Mouse (Mus musculus) adipocyte (in vitro differentiated cells): ENCODE measurements around the gene Ddx31.

Experiments
- DNase-seq: peaks from one replicate; pipeline ENCODE4 v3.0.0-alpha.2; 2016; ENCODE audit warnings: low spot score

Gene Ddx31

GRCm38 (mm10) chr2:28912039-28912700 lies 72.0 kb downstream of the Ddx31 start:
- DNase-seq, result no peak

- DNase-seq, result no peak
Measured at GRCm38 (mm10) chr2:28912961-28913360, 72.8 kb downstream of the Ddx31 start.

DNA sequence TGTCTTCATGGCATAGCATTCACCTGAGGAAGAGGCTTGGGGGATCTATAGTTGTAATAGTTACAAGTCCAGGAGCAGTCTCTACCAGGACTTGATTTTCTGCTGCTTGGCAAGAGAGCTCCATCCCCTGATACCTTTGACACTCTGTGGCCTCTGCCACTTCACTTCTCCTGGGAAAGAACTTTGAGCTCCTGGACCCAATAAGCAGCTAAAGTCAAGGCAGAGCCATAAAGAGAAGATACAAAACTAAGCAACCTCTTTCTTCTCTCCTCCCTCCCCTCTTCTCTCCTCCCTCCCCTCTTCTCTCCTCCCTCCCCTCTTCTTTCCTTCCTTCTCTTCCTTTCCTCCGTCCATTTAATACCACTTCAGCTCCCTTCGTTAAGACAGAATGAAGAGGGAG lies 73.9 kb downstream of the Ddx31 start:
- DNase-seq, result no peak

DNA sequence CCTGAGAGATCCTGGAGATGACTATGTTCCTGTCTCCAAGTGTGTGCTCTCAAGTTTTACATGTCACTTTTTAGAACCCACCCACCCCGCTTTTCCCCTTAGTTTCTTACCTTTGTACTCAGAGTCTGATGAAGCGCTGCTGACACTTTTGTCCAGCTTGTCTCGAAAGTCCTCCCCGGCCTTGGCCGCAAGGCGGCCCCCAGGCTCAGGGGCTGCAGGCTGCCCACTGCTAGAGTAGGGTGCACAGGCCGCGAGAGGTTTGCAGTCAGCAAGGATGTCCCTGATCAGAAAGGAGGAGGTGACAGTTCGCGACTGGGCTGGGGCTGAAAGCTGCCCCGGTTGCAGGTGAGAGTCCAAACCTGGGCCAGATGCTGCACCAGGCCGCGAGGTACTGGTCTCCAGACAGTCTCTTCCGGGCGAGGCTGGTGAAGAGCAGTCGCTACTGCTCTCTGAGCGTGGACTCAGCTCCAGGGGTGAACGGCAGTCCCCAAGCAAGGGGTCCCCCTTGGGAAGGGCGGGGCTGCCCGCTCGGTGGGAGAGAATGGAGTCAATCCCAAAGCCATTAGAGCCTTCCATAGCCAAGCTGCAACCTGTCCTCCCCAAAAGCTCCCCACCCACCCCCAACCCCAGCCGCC lies 75.0 kb downstream of the Ddx31 start:
- no peak for DNase-seq

- no peak for DNase-seq
Measured at GRCm38 (mm10) chr2:28915768-28916512, 75.7 kb downstream of the Ddx31 start.

GRCm38 (mm10) chr2:28916513-28916865 lies 76.3 kb downstream of the Ddx31 start, which contains the start of gene Barhl1:
Gene Barhl1, minus strand, starts transcription at chr2:28916668.
- no peak for DNase-seq

DNA sequence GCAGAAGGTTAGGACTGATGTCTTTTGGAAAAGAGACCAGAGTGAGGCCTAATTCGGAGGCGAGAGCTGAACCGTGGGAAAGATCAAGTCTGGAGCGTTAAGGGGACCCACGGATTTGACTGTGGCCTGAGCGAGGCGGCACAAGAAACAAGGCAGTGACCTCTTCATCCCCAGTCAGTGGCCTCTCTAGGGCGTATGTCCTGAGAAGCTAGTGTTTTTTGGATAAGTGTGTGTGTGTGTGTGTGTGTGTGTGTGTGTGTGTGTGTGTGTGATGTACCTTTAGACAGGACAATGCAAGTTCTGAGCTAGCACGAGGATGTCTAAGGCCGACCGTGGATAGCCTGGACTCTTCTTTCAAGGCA lies 76.9 kb downstream of the Ddx31 start:
- no peak for DNase-seq

- no peak for DNase-seq
Measured at GRCm38 (mm10) chr2:28917518-28918361, 77.5 kb downstream of the Ddx31 start.

DNA sequence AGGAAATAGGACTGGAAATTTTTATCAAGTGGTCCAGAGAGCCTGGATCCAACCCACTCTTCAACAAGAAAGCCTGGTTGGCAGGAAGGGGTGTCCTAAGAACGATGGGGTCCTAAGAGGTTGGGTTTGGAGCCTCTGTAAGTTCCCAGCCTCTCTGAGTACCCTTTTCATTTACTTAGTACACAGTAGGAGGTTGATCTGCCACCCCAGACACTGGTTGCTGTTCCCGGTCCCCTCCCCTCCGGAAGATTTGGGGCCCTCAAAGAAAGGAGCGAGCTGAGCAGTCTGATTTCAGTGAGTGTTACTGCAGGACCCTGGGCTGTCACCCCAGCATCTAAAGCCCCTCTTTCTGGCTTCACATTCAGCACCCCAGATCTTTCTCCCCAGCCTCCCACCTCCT lies 78.8 kb downstream of the Ddx31 start:
- no peak for DNase-seq

GRCm38 (mm10) chr2:28923912-28924311 lies 83.7 kb downstream of the Ddx31 start:
- peak; percentile 48 for DNase-seq

GRCm38 (mm10) chr2:28930571-28930970 lies 90.4 kb downstream of the Ddx31 start:
- no peak for DNase-seq

GRCm38 (mm10) chr2:28938997-28939396 lies 98.8 kb downstream of the Ddx31 start:
- no peak for DNase-seq

GRCm38 (mm10) chr2:28943666-28944516 lies 103.7 kb downstream of the Ddx31 start:
- DNase-seq, result no peak

DNA sequence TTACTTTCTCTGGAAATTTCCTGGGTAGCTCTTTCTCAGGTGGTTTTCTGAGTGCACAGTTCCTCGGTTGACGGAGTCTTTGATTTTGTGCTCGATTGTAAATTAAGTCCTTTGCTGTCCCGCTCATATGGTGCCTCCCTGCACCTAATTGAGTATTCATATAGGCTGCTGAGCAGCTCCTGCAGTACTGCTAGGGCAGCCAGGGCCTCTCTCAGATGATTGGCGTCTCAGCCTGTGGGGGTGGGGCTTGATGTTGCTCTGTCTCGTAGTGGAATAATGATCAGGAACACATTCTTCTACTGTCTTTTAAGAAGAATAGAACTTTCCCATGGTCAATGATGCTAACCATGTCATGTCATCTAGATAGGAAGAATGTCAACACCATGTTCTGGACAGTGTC lies 105.2 kb downstream of the Ddx31 start:
- no peak for DNase-seq

- no peak for DNase-seq
Measured at GRCm38 (mm10) chr2:28946312-28946711, 106.1 kb downstream of the Ddx31 start.

- no peak for DNase-seq
Measured at GRCm38 (mm10) chr2:28952981-28953380, 112.8 kb downstream of the Ddx31 start.

GRCm38 (mm10) chr2:28954595-28954994 lies 114.4 kb downstream of the Ddx31 start:
- DNase-seq, result no peak
